Mouse (Mus musculus): ENCODE data around the gene Traf2. TPM values are rescaled to one million over a fixed set of nuclear protein-coding genes. Genes with fewer than 3 reads are reported as not detected.

Traf2 gene
- polyA plus RNA-seq, 1 experiment from 2014 or later: 37.2 TPM

Other genes starting within 250 kb of the Traf2 start
- gene Grin1, start 227.8 kb downstream of the Traf2 start, polyA plus RNA-seq (2014; fragmentation: Nextera tagmentation; extraction: Ambion mirVana): 1.7 and 2.1 TPM in 2 replicates
- gene Man1b1, start 214.6 kb downstream of the Traf2 start, polyA plus RNA-seq (2014; fragmentation: Nextera tagmentation; extraction: Ambion mirVana): 75.7 and 77.8 TPM in 2 replicates
- 20.1 and 20.5 TPM in 2 replicates for gene Dpp7, start 190.6 kb downstream of the Traf2 start, polyA plus RNA-seq (2014; fragmentation: Nextera tagmentation; extraction: Ambion mirVana)
- gene Uap1l1, start 181.3 kb downstream of the Traf2 start, polyA plus RNA-seq (2014; fragmentation: Nextera tagmentation; extraction: Ambion mirVana): 3.1 and 5.4 TPM in 2 replicates
- gene Sapcd2, start 174.6 kb downstream of the Traf2 start, polyA plus RNA-seq (2014; fragmentation: Nextera tagmentation; extraction: Ambion mirVana): 79.0 and 85.0 TPM in 2 replicates
- gene Entpd2, start 151.1 kb downstream of the Traf2 start, polyA plus RNA-seq (2014; fragmentation: Nextera tagmentation; extraction: Ambion mirVana): 0.23 TPM in 1 of 2 replicates, not detected in the other
- 120 and 128 TPM in 2 replicates for gene Npdc1, start 147.6 kb downstream of the Traf2 start, polyA plus RNA-seq (2014; fragmentation: Nextera tagmentation; extraction: Ambion mirVana)
- gene Fut7, start 123.7 kb downstream of the Traf2 start, polyA plus RNA-seq (2014; fragmentation: Nextera tagmentation; extraction: Ambion mirVana): not detected in 2 replicates
- gene Abca2, start 118.2 kb downstream of the Traf2 start, polyA plus RNA-seq (2014; fragmentation: Nextera tagmentation; extraction: Ambion mirVana): 9.9 and 10.2 TPM in 2 replicates
- gene Clic3, start 90.1 kb downstream of the Traf2 start, polyA plus RNA-seq (2014; fragmentation: Nextera tagmentation; extraction: Ambion mirVana): 0.61 and 0.77 TPM in 2 replicates
- gene Paxx, start 85.8 kb downstream of the Traf2 start, polyA plus RNA-seq (2014; fragmentation: Nextera tagmentation; extraction: Ambion mirVana): 22.9 and 24.2 TPM in 2 replicates
- gene Ptgds, start 76.9 kb downstream of the Traf2 start, polyA plus RNA-seq (2014; fragmentation: Nextera tagmentation; extraction: Ambion mirVana): 0.69 and 0.73 TPM in 2 replicates
- gene Lcn12, start 53.0 kb downstream of the Traf2 start, polyA plus RNA-seq (2014; fragmentation: Nextera tagmentation; extraction: Ambion mirVana): not detected in 2 replicates
- gene Fbxw5, start 46.2 kb downstream of the Traf2 start, polyA plus RNA-seq (2014; fragmentation: Nextera tagmentation; extraction: Ambion mirVana): 96.1 and 102 TPM in 2 replicates
- 5.5 and 5.9 TPM in 2 replicates for gene C8g, start 45.2 kb downstream of the Traf2 start, polyA plus RNA-seq (2014; fragmentation: Nextera tagmentation; extraction: Ambion mirVana)
- gene Edf1, start 10.9 kb upstream of the Traf2 start, polyA plus RNA-seq (2014; fragmentation: Nextera tagmentation; extraction: Ambion mirVana): 353 and 371 TPM in 2 replicates
- 1.3 and 5.0 TPM in 2 replicates for gene Mamdc4, start 27.9 kb upstream of the Traf2 start, polyA plus RNA-seq (2014; fragmentation: Nextera tagmentation; extraction: Ambion mirVana)
- gene Phpt1, start 28.3 kb upstream of the Traf2 start, polyA plus RNA-seq (2014; fragmentation: Nextera tagmentation; extraction: Ambion mirVana): 144 and 164 TPM in 2 replicates
- gene Ajm1, start 34.8 kb upstream of the Traf2 start, polyA plus RNA-seq (2014; fragmentation: Nextera tagmentation; extraction: Ambion mirVana): 0.28 and 0.69 TPM in 2 replicates
- gene Rabl6, start 61.6 kb upstream of the Traf2 start, polyA plus RNA-seq (2014; fragmentation: Nextera tagmentation; extraction: Ambion mirVana): 77.1 and 81.5 TPM in 2 replicates
- 0.13 and 0.21 TPM in 2 replicates for gene Ccdc183, start 70.7 kb upstream of the Traf2 start, polyA plus RNA-seq (2014; fragmentation: Nextera tagmentation; extraction: Ambion mirVana)
- gene Tmem141, start 75.1 kb upstream of the Traf2 start, polyA plus RNA-seq (2014; fragmentation: Nextera tagmentation; extraction: Ambion mirVana): 12.6 and 17.9 TPM in 2 replicates
- gene Fcna, start 81.1 kb upstream of the Traf2 start, polyA plus RNA-seq (2014; fragmentation: Nextera tagmentation; extraction: Ambion mirVana): 0.95 and 0.97 TPM in 2 replicates
- gene Lcn8, start 106.2 kb upstream of the Traf2 start, polyA plus RNA-seq (2014; fragmentation: Nextera tagmentation; extraction: Ambion mirVana): not detected in 2 replicates
- gene Lcn5, start 111.0 kb upstream of the Traf2 start, polyA plus RNA-seq (2014; fragmentation: Nextera tagmentation; extraction: Ambion mirVana): not detected in 2 replicates
- gene Lcn6, start 129.8 kb upstream of the Traf2 start, polyA plus RNA-seq (2014; fragmentation: Nextera tagmentation; extraction: Ambion mirVana): not detected in 2 replicates
- not detected in 2 replicates for gene Lcn10, start 135.8 kb upstream of the Traf2 start, polyA plus RNA-seq (2014; fragmentation: Nextera tagmentation; extraction: Ambion mirVana)
- gene Obp2a, start 153.1 kb upstream of the Traf2 start, polyA plus RNA-seq (2014; fragmentation: Nextera tagmentation; extraction: Ambion mirVana): not detected in 2 replicates
- 68.5 and 71.2 TPM in 2 replicates for gene Bmyc, start 159.8 kb upstream of the Traf2 start, polyA plus RNA-seq (2014; fragmentation: Nextera tagmentation; extraction: Ambion mirVana)
- not detected in 2 replicates for gene Obp2b, start 190.1 kb upstream of the Traf2 start, polyA plus RNA-seq (2014; fragmentation: Nextera tagmentation; extraction: Ambion mirVana)
- not detected in 2 replicates for gene Lcn3, start 218.6 kb upstream of the Traf2 start, polyA plus RNA-seq (2014; fragmentation: Nextera tagmentation; extraction: Ambion mirVana)
- not detected in 2 replicates for gene Lcn11, start 230.1 kb upstream of the Traf2 start, polyA plus RNA-seq (2014; fragmentation: Nextera tagmentation; extraction: Ambion mirVana)
- gene Gm13539, start 235.3 kb upstream of the Traf2 start, polyA plus RNA-seq (2014; fragmentation: Nextera tagmentation; extraction: Ambion mirVana): not detected in 2 replicates

Measured in forebrain, embryonic 11.5 days (tissue).